Comparison of ENCODE assay signal across 9 mouse cellular contexts in genomic region chr10:80154384-80154783, GRCm38 (mm10). TPM values are rescaled to one million over a fixed set of nuclear protein-coding genes. Genes with fewer than 3 reads are reported as not detected.
DNase-seq lines count a peak whose midpoint lies in the region; ATAC-seq lines count a peak whose summit lies in the region.
"Had no signal": no experiment of that assay in that cellular context is flagged by ENCODE, and none has a peak within 500 bp of the region (broad histone marks: within the 10 kb centered on the region; RNA-seq: fewer than 3 reads in every experiment).

No protein-coding gene starts in this region.

- H3K4me3 ChIP-seq in heart, embryonic 11.5 days (ENCODE audit: low read depth, low read length) = no peak overlapping the region
- H3K4me3 ChIP-seq in neural tube, embryonic 11.5 days (ENCODE audit: low read depth, low read length) = no peak overlapping the region; the same call in 1 of the 2 replicates
- no peak overlapping the region for H3K4me3 ChIP-seq in liver, embryonic 13.5 days (replicated peaks)

- peaks cover 49% of the 10 kb centered on the region for H3K36me3 ChIP-seq in heart, embryonic 11.5 days (ENCODE audit: control insufficient read depth, insufficient read depth, low read length)
- peaks cover 55% of the 10 kb centered on the region for H3K36me3 ChIP-seq in neural tube, embryonic 11.5 days (ENCODE audit: control insufficient read depth, insufficient read depth, low read length)
- peaks cover 80% of the 10 kb centered on the region for H3K36me3 ChIP-seq in liver, embryonic 13.5 days

- intact Hi-C loops in heart, postnatal 36 days (cut with DNase I) = no loop called here

- H3K9ac ChIP-seq in heart, embryonic 11.5 days (ENCODE audit: low read depth, low read length) = 0 out of 2 replicates have a peak overlapping the region, but pooled peaks have one; percentile 29
- H3K9ac ChIP-seq in neural tube, embryonic 11.5 days (ENCODE audit: low read length) = no peak overlapping the region; the same call in 1 of the 2 replicates
- no peak overlapping the region for H3K9ac ChIP-seq in liver, embryonic 13.5 days

- peaks cover 71% of the 10 kb centered on the region for H3K4me1 ChIP-seq in heart, embryonic 11.5 days (ENCODE audit: control insufficient read depth, insufficient read depth, low read length)
- H3K4me1 ChIP-seq in neural tube, embryonic 11.5 days (ENCODE audit: control insufficient read depth, insufficient read depth, low read length) = peaks cover 57% of the 10 kb centered on the region
- peaks cover 96% of the 10 kb centered on the region for H3K4me1 ChIP-seq in liver, embryonic 13.5 days (replicated peaks)

- 85% methylated on average over 7 of the region's 7 CpGs for WGBS in heart, embryonic 11.5 days (ENCODE audit: insufficient replicate concordance)
- 85% methylated on average over 7 of the region's 7 CpGs for WGBS in neural tube, embryonic 11.5 days
- 87% methylated on average over 7 of the region's 7 CpGs for WGBS in liver, embryonic 13.5 days (ENCODE audit: insufficient replicate concordance)

- no peak for ATAC-seq in heart, embryonic 11.5 days (replicated peaks; ENCODE audit: insufficient number of reproducible peaks, low FRiP score, low TSS enrichment)
- ATAC-seq in neural tube, embryonic 11.5 days (ENCODE audit: insufficient read depth, low FRiP score, low TSS enrichment) = no peak
- no peak for ATAC-seq in liver, embryonic 13.5 days (ENCODE audit: low read depth)
- no peak for ATAC-seq in cerebellum, adult (ENCODE audit: insufficient number of reproducible peaks, low FRiP score, low TSS enrichment)

- no peaks in the 10 kb centered on the region for H3K27me3 ChIP-seq in heart, embryonic 11.5 days (ENCODE audit: control insufficient read depth, insufficient read depth, low read length)
- H3K27me3 ChIP-seq in neural tube, embryonic 11.5 days (ENCODE audit: control insufficient read depth, insufficient read depth, low read length) = no peaks in the 10 kb centered on the region
- no peaks in the 10 kb centered on the region for H3K27me3 ChIP-seq in liver, embryonic 13.5 days

- H3K27ac ChIP-seq in heart, embryonic 11.5 days (ENCODE audit: low read depth, low read length) = no peak overlapping the region
- 0 out of 2 replicates have a peak overlapping the region, but pooled peaks have one; percentile 20 for H3K27ac ChIP-seq in neural tube, embryonic 11.5 days (ENCODE audit: low read depth, low read length)
- H3K27ac ChIP-seq in liver, embryonic 13.5 days = peak overlapping the region; percentile 98; the same call in 1 of the 2 replicates

- no peaks in the 10 kb centered on the region for H3K9me3 ChIP-seq in heart, embryonic 11.5 days (replicated peaks; ENCODE audit: control insufficient read depth, low read length)
- no peaks in the 10 kb centered on the region for H3K9me3 ChIP-seq in neural tube, embryonic 11.5 days (ENCODE audit: control insufficient read depth, low read length)
- H3K9me3 ChIP-seq in liver, embryonic 13.5 days (replicated peaks) = no peaks in the 10 kb centered on the region

- H3K4me2 ChIP-seq in heart, embryonic 11.5 days = no peak overlapping the region; the same call in 1 of the 2 replicates
- H3K4me2 ChIP-seq in neural tube, embryonic 11.5 days (ENCODE audit: low read depth) = no peak overlapping the region
- 0 out of 2 replicates have a peak overlapping the region, but pooled peaks have one; percentile 8 for H3K4me2 ChIP-seq in liver, embryonic 13.5 days

- DNase-seq in heart, postnatal 36 days = no peak
- DNase-seq in neural tube, embryonic 11.5 days (ENCODE audit: low spot score) = no peak
- DNase-seq in neural tube, embryonic 10.5 days (ENCODE audit: extremely low spot score, low spot score) = no peak
- DNase-seq in liver, embryonic 13.5 days = no peak
- DNase-seq in thymus, postnatal 36 days = no peak
- DNase-seq in adrenal gland, adult (ENCODE audit: inconsistent age in 2 of 2, low spot score in 1 of 2) = no peak
- DNase-seq: B cell, adult 2 months had no signal

RNA-seq across cellular contexts. Expression of gene Midn, which starts 6.3 kb away (rescaled TPM):
- polyA plus RNA-seq in heart, embryonic 11.5 days (2014; fragmentation: Nextera tagmentation; extraction: Ambion mirVana) = 29.5 and 31.9 TPM in 2 replicates
- 100 to 1,000 TPM in 1 of 2 experiments, 10 to 100 TPM in 1; 99.9 to 117 TPM for total RNA-seq in heart, postnatal 36 days (2021)
- 70.0 and 78.2 TPM in 2 replicates for polyA plus RNA-seq in neural tube, embryonic 11.5 days (2014; fragmentation: Nextera tagmentation; extraction: Ambion mirVana)
- 3.0 and 3.3 TPM in 2 replicates for polyA plus RNA-seq in liver, embryonic 13.5 days (2015; fragmentation: Nextera tagmentation; extraction: Ambion mirVana)

RNA-seq across cellular contexts. Expression of gene Cirbp, which starts 11.4 kb away (rescaled TPM):
- polyA plus RNA-seq in heart, embryonic 11.5 days (2014; fragmentation: Nextera tagmentation; extraction: Ambion mirVana) = 49.1 and 52.7 TPM in 2 replicates
- total RNA-seq in heart, postnatal 36 days (2021) = 10 to 100 TPM; 48.2 to 67.0 TPM
- polyA plus RNA-seq in neural tube, embryonic 11.5 days (2014; fragmentation: Nextera tagmentation; extraction: Ambion mirVana) = 84.0 and 85.1 TPM in 2 replicates
- polyA plus RNA-seq in liver, embryonic 13.5 days (2015; fragmentation: Nextera tagmentation; extraction: Ambion mirVana) = 19.5 and 21.9 TPM in 2 replicates

RNA-seq across cellular contexts. Expression of gene Cbarp, which starts 13.7 kb away (rescaled TPM):
- polyA plus RNA-seq in heart, embryonic 11.5 days (2014; fragmentation: Nextera tagmentation; extraction: Ambion mirVana) = 2.5 and 2.7 TPM in 2 replicates
- 1 to 10 TPM; 2.0 to 4.7 TPM for total RNA-seq in heart, postnatal 36 days (2021)
- polyA plus RNA-seq in neural tube, embryonic 11.5 days (2014; fragmentation: Nextera tagmentation; extraction: Ambion mirVana) = 11.1 and 11.3 TPM in 2 replicates
- polyA plus RNA-seq in liver, embryonic 13.5 days (2015; fragmentation: Nextera tagmentation; extraction: Ambion mirVana) = 0.54 and 0.69 TPM in 2 replicates

RNA-seq across cellular contexts. Expression of gene Atp5d, which starts 16.0 kb away (rescaled TPM):
- polyA plus RNA-seq in heart, embryonic 11.5 days (2014; fragmentation: Nextera tagmentation; extraction: Ambion mirVana) = 772 and 785 TPM in 2 replicates
- total RNA-seq in heart, postnatal 36 days (2021) = 1,000 to 10,000 TPM; 1,105 to 1,168 TPM
- 376 and 386 TPM in 2 replicates for polyA plus RNA-seq in neural tube, embryonic 11.5 days (2014; fragmentation: Nextera tagmentation; extraction: Ambion mirVana)
- 358 and 362 TPM in 2 replicates for polyA plus RNA-seq in liver, embryonic 13.5 days (2015; fragmentation: Nextera tagmentation; extraction: Ambion mirVana)

RNA-seq across cellular contexts. Expression of gene 1600002K03Rik, which starts 18.4 kb away (rescaled TPM):
- 9.6 and 12.4 TPM in 2 replicates for polyA plus RNA-seq in heart, embryonic 11.5 days (2014; fragmentation: Nextera tagmentation; extraction: Ambion mirVana)
- 1 to 10 TPM; 4.4 to 4.6 TPM for total RNA-seq in heart, postnatal 36 days (2021)
- polyA plus RNA-seq in neural tube, embryonic 11.5 days (2014; fragmentation: Nextera tagmentation; extraction: Ambion mirVana) = 8.8 and 10.8 TPM in 2 replicates
- 14.8 and 15.1 TPM in 2 replicates for polyA plus RNA-seq in liver, embryonic 13.5 days (2015; fragmentation: Nextera tagmentation; extraction: Ambion mirVana)
